Mouse (Mus musculus) cerebellum, adult 2 months (tissue): Measurements from ENCODE around the gene Col9a1.

Source experiments
- CTCF ChIP-seq: fragments of 200-500 bp; IDR thresholded peaks from 2 replicates; pipeline ENCODE4 v1.5.1; 2011; ENCODE audit warnings: low read depth, mild to moderate bottlenecking, control low read depth, low read length, moderate library complexity, borderline replicate concordance; ENCODE audit not compliant: insufficient read depth
- POLR2A ChIP-seq: fragments of 200-500 bp; IDR thresholded peaks from 2 replicates; pipeline ENCODE4 v1.6.1; 2011; ENCODE audit warnings: low read length, control low read depth, borderline replicate concordance; ENCODE audit not compliant: insufficient read depth

- TF ChIP-seq POLR2A (no peak), CTCF (peak; percentile 63; the same call in 1 of the 2 replicates)
These were observed 71.8 kb downstream of the Col9a1 start for GRCm38 (mm10) chr1:24249105-24249664.
